Mouse (Mus musculus): Measurements from ENCODE around the gene Cnnm4.

DNA sequence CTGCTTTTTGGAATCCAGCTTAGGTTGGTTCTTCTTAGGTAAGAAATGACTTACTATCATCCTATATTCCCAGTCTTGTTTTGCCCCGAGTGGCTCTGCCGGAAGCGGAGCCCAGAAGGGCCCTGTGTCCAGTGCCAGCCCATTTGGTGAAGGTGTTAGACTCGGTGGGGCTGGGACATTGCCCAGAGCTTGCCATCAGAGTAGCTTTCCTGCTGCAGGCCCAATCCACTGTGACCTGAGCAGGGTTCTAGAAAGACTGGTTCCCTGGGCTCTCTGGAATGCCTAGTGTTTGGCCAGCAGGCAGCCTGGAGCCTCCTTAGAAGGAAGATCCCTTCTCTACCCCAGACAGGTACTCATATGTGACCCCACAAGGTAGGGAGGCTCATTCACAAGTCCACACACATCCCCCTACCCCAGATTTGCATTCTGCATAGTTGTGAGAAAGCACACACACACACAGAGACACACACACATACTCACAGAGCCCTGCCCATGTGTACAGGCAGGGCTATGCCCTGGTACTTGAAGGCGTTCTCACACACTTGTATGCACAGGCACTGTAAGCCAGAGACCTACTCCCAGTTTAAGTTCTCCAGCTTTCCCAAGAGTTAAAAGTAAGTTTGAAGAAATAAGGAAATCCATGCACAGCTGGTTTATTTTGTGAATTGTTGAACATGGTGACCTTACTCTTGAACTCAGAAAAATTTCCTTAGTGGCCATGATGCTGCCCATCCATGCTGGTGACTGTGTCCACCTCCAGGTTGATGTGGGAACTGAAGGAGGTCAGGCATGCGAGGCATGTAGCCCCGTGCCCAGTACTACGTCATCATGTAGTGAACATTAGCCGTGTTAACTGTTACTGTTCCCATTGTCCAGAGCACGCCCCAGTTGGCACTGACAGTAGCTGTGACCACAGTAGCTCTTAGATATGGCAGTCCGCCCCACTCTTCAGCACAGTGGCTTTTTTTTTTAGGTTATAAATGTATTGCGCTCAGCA is 8.8 kb downstream of the Cnnm4 start:
- no peak for TF ChIP-seq POLR2A (IDR thresholded peaks at IDR 0.05; ENCODE audit: control insufficient read depth in 1 of 2, insufficient read depth in 1 of 2, low read depth in 1 of 2, low read length in 2 of 2, poor library complexity in 1 of 2)
- TF ChIP-seq CTCF (IDR thresholded peaks at IDR 0.05 in 2 of 3, conservative IDR thresholded peaks at IDR 0.05 in 1 of 3; ENCODE audit: control insufficient read depth in 1 of 3, insufficient read depth in 1 of 3, low read depth in 2 of 3, low read length in 3 of 3, poor library complexity in 1 of 3, severe bottlenecking in 1 of 3) = no peak
- TF ChIP-seq EP300 (IDR thresholded peaks at IDR 0.05; ENCODE audit: low read depth in 1 of 2, low read length in 2 of 2) = no peak
- TF ChIP-seq GABPA (IDR thresholded peaks at IDR 0.05; ENCODE audit: low read depth, low read length) = no peak
- no peak for TF ChIP-seq NELFE (IDR thresholded peaks at IDR 0.05; ENCODE audit: low read depth, low read length)
- TF ChIP-seq MAFK (IDR thresholded peaks at IDR 0.05; ENCODE audit: borderline replicate concordance, low read depth, low read length) = no peak
- TF ChIP-seq CHD2 (IDR thresholded peaks at IDR 0.05; ENCODE audit: low read length) = no peak
- TF ChIP-seq TAL1 (IDR thresholded peaks at IDR 0.05; ENCODE audit: low read length) = no peak
- TF ChIP-seq ZNF384 (IDR thresholded peaks at IDR 0.05; ENCODE audit: low read depth, low read length) = no peak
- no peak for TF ChIP-seq ELF1 (IDR thresholded peaks at IDR 0.05; ENCODE audit: low read depth, low read length)
